Mouse (Mus musculus) forebrain, embryonic 11.5 days (tissue): ENCODE measurements around the gene Amt. TPM values are rescaled to one million over a fixed set of nuclear protein-coding genes. Genes with fewer than 3 reads are reported as not detected.

Experiments
- ATAC-seq: fragments of 200-750 bp; cut with Nextera tagmentation; replicated peaks from 2 replicates; pipeline ENCODE4 v1.8.0; 2017; ENCODE audit warnings: moderate TSS enrichment; ENCODE audit not compliant: low FRiP score
- DNase-seq: peaks from one replicate; pipeline ENCODE4 v3.0.0-alpha.2; 2017; ENCODE audit warnings: low spot score
- H3K27ac ChIP-seq: fragments of 300-500 bp; sonication (generic); 2 replicates; pipeline ENCODE4 v1.5.1; 2014; ENCODE audit warnings: low read depth, low read length
- H3K27me3 ChIP-seq: fragments of 300-500 bp; sonication (generic); 2 replicates; pipeline ENCODE4 v1.6.1; 2014; ENCODE audit warnings: mild to moderate bottlenecking, low read length, mixed read lengths; ENCODE audit not compliant: control insufficient read depth, insufficient read depth
- H3K36me3 ChIP-seq: fragments of 300-500 bp; sonication (generic); 2 replicates; pipeline ENCODE4 v1.6.1; 2014; ENCODE audit warnings: mild to moderate bottlenecking, low read length, moderate library complexity, mixed read lengths; ENCODE audit not compliant: control insufficient read depth, insufficient read depth
- H3K4me1 ChIP-seq: fragments of 300-500 bp; sonication (generic); replicated peaks from 2 replicates; pipeline ENCODE4 v1.6.1; 2014; ENCODE audit warnings: low read length, mixed read lengths; ENCODE audit not compliant: control insufficient read depth, insufficient read depth
- H3K4me2 ChIP-seq: fragments of 300-500 bp; sonication (generic); 2 replicates; pipeline ENCODE4 v1.6.1; 2014; ENCODE audit warnings: low read depth, mild to moderate bottlenecking, low read length, moderate library complexity, mixed read lengths; ENCODE audit not compliant: severe bottlenecking
- H3K4me3 ChIP-seq: fragments of 300-500 bp; sonication (generic); 2 replicates; pipeline ENCODE4 v1.5.1; 2014; ENCODE audit warnings: low read depth, low read length
- H3K9ac ChIP-seq: fragments of 300-500 bp; sonication (generic); 2 replicates; pipeline ENCODE4 v1.6.1; 2014; ENCODE audit warnings: low read length
- H3K9me3 ChIP-seq: fragments of 300-500 bp; sonication (generic); 2 replicates; pipeline ENCODE4 v1.6.1; 2016; ENCODE audit warnings: low read length, mixed read lengths; ENCODE audit not compliant: control insufficient read depth
- WGBS: fragments of 180-500 bp; shearing (Covaris S2); extraction: QIAGEN DNeasy Blood & Tissue Kit; methylation state at CpG from one replicate; pipeline ENCODE4 v1.1.7; 2014; 5-methylcytosine and 5-hydroxymethylcytosine counted together
- polyA plus RNA-seq: library from polyadenylated mRNA; unstranded; fragments of >200 nt; fragmentation: Nextera tagmentation; extraction: Ambion mirVana; gene quantifications from 2 replicates; pipeline ENCODE4 v1.2.1, GENCODE M21; 2014

Amt gene
- polyA plus RNA-seq, 1 experiment from 2014 or later: 25.9 TPM

DNA sequence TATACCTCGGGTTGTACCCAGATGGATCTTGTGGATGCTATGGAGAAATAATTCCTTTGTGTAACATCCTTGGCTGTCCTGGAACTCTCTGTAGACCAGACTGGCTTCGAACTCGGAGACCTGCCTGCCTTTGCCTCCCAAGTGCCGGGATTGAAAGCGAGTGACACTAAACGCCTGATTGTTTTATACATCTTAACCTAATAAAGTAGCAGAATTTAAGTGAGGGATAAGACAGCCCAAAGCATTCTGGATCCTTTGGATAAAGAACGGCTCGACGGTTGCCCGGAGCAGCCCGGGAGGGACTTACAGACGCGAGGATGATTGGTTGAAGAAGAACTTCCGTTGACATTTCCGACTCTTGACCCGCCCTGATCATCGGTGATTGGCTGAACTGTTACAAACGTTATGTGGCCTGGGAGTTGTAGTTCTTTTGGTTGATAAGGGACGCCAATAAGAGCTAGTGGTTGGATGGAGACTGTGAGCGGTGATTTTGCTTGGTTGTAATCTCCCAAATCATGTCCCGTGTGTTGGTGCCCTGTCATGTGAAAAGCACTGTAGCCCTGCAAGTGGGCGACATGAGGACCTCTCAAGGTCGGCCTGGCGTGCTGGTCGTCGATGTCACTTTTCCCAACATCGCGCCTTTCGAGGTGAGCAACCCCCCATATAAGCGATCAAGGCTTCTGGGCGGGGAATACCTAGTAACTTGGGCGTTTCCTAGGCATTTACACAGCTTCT, 6.5 kb upstream of the Amt start, which contains the start of gene Nicn1:
Gene Nicn1 (plus strand): TSS at position 414 of the 735 bp plus-strand sequence.
- ATAC-seq: peak; percentile 96
- under 1% methylated on average over 32 of the region's 32 CpGs for WGBS

DNA sequence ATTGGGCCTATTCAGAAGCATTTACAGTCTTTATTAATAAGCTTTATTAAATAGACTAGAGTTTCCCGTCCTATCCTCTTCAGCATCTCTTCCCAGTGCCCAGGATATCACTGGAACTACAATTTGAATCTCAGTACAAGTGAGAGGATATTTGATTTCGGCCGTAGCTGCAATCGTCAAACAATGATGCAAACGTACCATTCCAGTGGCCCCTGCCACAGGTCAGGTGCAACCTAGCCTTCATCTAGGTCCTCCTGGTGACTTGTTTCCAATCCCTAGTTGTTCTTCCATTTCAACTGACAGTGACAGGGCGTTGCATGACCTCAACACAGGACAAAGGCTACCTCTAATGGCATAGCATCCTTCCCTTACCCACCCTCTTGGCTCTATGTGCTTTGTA, 5.9 kb upstream of the Amt start:
- Histone ChIP-seq H3K9me3 (no peaks in the 10 kb centered on the region), H3K36me3 (no peaks in the 10 kb centered on the region), H3K9ac (peak overlapping the region; percentile 53), H3K27me3 (no peaks in the 10 kb centered on the region), H3K4me3 (peak overlapping the region; percentile 45), H3K4me2 (peak overlapping the region; percentile 62), H3K27ac (no peak overlapping the region), H3K4me1 (peaks cover 4% of the 10 kb centered on the region; the same call in 1 of the 2 replicates)
- DNase-seq: no peak
- WGBS: 44% methylated on average over 6 of the region's 6 CpGs
- no peak; the same call in 1 of the 2 replicates for ATAC-seq

More for the DNA sequence above, 6.5 kb upstream of the Amt start, which contains the start of gene Nicn1:
- H3K27me3 ChIP-seq: no peaks in the 10 kb centered on the region
- DNase-seq: peak; percentile 89
- peak within 1 kb of the TSS; percentile 62 for H3K4me2 ChIP-seq
- H3K4me1 ChIP-seq: peaks cover 4% of the 10 kb centered on the region; the same call in 1 of the 2 replicates
- H3K9ac ChIP-seq: peak within 1 kb of the TSS; percentile 66
- H3K27ac ChIP-seq: peak within 1 kb of the TSS; percentile 81; the same call in 1 of the 2 replicates
- H3K4me3 ChIP-seq: peak within 1 kb of the TSS; percentile 45
- no peaks in the 10 kb centered on the region for H3K36me3 ChIP-seq
- no peaks in the 10 kb centered on the region for H3K9me3 ChIP-seq

DNA sequence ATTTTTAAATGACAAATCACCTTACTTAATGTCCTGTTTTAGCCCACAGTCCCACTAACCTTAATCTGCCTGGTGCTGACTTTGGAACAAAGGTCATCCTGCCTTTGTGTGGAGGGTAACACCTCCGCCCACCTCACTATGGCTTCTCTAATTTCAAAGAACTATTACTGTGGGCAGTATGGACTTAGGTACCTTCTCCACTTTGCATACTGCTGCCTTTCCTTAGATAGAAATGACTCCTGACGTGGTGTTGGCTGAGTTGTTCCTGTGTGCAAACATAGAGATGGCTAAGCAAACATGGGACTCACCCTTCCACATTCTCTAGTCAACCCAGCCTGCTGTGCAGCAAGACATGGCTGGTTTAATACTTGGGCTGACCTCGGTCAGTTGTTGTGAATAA, 5.2 kb downstream of the Amt start:
- no peak overlapping the region for H3K27ac ChIP-seq
- H3K27me3 ChIP-seq: no peaks in the 10 kb centered on the region
- H3K4me2 ChIP-seq: no peak overlapping the region
- H3K9me3 ChIP-seq: no peaks in the 10 kb centered on the region
- H3K4me3 ChIP-seq: no peak overlapping the region
- H3K9ac ChIP-seq: no peak overlapping the region
- 85% methylated on average over 3 of the region's 3 CpGs for WGBS
- ATAC-seq (no peak), DNase-seq (no peak)
- H3K36me3 ChIP-seq: no peaks in the 10 kb centered on the region; the same call in 1 of the 2 replicates
- H3K4me1 ChIP-seq: peaks cover 8% of the 10 kb centered on the region; the same call in 1 of the 2 replicates

DNA sequence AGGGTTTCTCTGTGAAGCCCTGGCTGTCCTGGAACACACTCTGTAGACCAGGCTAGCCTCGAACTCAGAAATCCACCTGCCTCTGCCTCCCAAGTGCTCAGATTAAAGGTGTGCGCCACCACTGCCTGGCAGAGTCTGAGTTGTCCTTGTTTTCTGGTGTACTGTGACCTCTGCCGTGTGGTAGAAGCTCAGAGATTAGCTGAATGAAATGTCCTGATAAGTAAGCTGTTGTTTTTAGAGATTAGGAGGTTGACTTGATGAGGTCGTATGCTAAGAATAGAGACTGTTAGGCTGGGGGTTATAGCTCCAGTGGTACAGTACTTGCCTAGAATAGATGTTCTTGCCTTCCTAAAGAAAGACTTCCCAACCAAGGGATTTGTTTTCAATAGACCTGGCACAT, 8.1 kb downstream of the Amt start:
- no peaks in the 10 kb centered on the region for H3K27me3 ChIP-seq
- DNase-seq: no peak
- H3K4me2 ChIP-seq: peak overlapping the region; percentile 90
- H3K4me1 ChIP-seq: peaks cover 3% of the 10 kb centered on the region; the same call in 1 of the 2 replicates
- no peak overlapping the region for H3K27ac ChIP-seq
- H3K4me3 ChIP-seq: peak overlapping the region; percentile 90
- H3K9ac ChIP-seq: peak overlapping the region; percentile 85
- H3K9me3 ChIP-seq: no peaks in the 10 kb centered on the region
- no peaks in the 10 kb centered on the region; the same call in 1 of the 2 replicates for H3K36me3 ChIP-seq
- 84% methylated on average over 4 of the region's 4 CpGs for WGBS
- no peak for ATAC-seq

DNA sequence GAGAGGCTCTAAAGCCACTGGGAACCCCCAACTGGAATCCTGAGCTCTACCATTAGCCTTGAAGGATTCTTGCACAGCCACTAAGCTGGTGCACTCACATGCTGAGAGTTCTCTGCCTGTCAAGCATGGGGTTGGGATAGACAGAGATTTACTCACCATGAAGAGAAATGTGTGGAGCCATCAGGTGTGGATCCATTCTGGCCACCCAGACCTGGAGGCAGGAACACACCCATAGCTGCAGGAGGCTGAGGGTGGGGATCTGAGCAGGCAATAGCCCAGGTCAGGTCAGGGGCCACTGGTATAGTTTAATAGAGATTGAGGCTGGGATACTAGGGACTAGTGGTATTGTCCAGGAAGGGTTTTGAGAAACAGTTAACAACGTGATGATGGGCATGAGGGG, 8.5 kb downstream of the Amt start:
- Histone ChIP-seq H3K4me2 (peak overlapping the region; percentile 90), H3K27ac (peak overlapping the region; percentile 99; the same call in 1 of the 2 replicates), H3K36me3 (no peaks in the 10 kb centered on the region; the same call in 1 of the 2 replicates), H3K9me3 (no peaks in the 10 kb centered on the region), H3K4me1 (peaks cover 3% of the 10 kb centered on the region; the same call in 1 of the 2 replicates), H3K9ac (peak overlapping the region; percentile 85), H3K4me3 (peak overlapping the region; percentile 90), H3K27me3 (no peaks in the 10 kb centered on the region)
- DNase-seq: peak; percentile 55
- 7% methylated on average over 1 of the region's 1 CpGs for WGBS
- no peak for ATAC-seq

DNA sequence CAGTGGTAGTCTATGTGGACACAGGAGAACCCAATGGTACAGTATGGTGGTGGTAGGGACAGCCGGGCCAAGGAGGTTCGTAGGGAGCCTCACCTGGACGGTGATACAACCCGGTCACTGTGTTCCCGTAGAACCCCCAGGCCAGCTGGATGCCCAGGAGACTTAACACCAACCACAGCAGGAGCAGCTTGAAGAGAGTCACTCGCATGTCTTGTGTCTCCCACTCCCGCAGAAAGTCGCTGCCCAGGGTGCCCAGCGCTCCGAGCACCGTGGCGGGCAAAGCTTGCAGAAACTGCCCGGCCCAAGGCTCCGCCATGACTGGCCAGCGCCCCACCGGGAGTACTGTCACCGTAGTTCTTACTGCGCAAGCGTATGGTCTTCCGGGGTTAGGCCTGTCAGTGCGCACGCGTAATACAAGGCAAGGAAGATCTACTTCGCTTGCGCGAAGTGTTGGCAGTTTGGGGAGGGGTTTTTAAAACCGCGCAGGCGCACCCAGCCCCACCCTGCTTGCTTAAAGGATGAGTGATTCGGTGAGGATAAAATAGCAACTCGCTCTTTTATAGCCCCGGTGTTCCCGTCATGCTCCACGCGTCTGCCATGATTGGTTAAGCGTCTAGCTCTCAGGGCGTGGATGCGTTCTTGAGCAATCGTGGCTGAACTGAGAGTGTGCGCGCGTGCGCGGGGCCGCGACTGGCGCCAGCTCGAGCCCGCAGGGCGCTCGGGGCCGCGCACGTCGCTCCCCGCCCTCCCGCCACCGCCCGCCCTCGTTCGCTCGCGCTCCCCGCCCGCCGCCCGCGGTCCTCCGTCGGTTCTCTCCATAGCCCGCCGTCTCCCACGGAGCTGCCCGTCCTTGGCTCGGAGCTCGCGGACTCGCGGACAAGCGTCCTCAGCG, 9.2 kb downstream of the Amt start, which contains the start of the genes Rhoa and Tcta:
Gene Rhoa (plus strand): TSS at position 501 of the 892 bp plus-strand sequence.
Gene Tcta (minus strand): TSS at position 532 of the 892 bp plus-strand sequence.
- no peaks in the 10 kb centered on the region for H3K27me3 ChIP-seq
- peak within 1 kb of the TSS; percentile 99 for H3K27ac ChIP-seq
- H3K4me3 ChIP-seq: peak within 1 kb of the TSS; percentile 90
- ATAC-seq (peak; percentile 96), DNase-seq (peak; percentile 98)
- H3K9me3 ChIP-seq: no peaks in the 10 kb centered on the region
- H3K36me3 ChIP-seq: no peaks in the 10 kb centered on the region; the same call in 1 of the 2 replicates
- peak within 1 kb of the TSS; percentile 94 for H3K9ac ChIP-seq
- H3K4me1 ChIP-seq: peaks cover 3% of the 10 kb centered on the region; the same call in 1 of the 2 replicates
- peak within 1 kb of the TSS; percentile 90 for H3K4me2 ChIP-seq
- under 1% methylated on average over 80 of the region's 81 CpGs for WGBS

DNA sequence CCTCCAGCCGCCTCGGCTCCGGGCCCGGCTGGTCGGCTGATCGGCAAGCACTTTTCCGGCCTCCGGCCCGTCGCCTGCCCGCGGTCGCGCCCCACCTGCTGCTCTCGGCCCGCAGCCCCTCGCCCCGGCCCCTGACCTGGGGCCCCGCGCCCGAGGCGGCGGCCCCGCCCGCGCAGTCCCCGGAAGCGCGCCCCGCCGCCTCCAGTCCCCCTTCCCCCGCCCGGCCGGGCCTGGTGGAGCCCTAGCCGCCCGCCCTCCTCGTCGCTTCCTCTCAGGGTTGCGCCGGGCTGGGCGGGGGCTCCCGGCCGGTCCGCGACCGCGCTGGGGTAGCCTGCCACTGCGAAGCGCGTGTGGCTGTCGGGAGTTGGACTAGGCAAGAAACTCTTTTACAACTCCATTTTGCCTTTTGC, 9.9 kb downstream of the Amt start:
- H3K9me3 ChIP-seq: no peaks in the 10 kb centered on the region
- peak overlapping the region; percentile 59 for H3K4me2 ChIP-seq
- WGBS: under 1% methylated on average over 51 of the region's 51 CpGs
- H3K4me1 ChIP-seq: peaks cover 3% of the 10 kb centered on the region; the same call in 1 of the 2 replicates
- no peaks in the 10 kb centered on the region for H3K27me3 ChIP-seq
- ATAC-seq: peak; percentile 80
- H3K9ac ChIP-seq: peak overlapping the region; percentile 94
- no peaks in the 10 kb centered on the region for H3K36me3 ChIP-seq
- H3K27ac ChIP-seq: peak overlapping the region; percentile 99
- H3K4me3 ChIP-seq: peak overlapping the region; percentile 90
- peak; percentile 90 for DNase-seq
